Mouse (Mus musculus): Measurements from ENCODE around the gene Tshr. TPM values are rescaled to one million over a fixed set of nuclear protein-coding genes. Genes with fewer than 3 reads are reported as not detected.
"Not testable (repeated sequence)": the region's sequence is repeated elsewhere in the genome, so short reads cannot be mapped to it uniquely, and the experiment has no call there.

Gene Tshr
- total RNA-seq (2014; rRNA removed) (0.55 and 0.57 TPM in 2 replicates), polyA plus RNA-seq (2015; fragmentation: Nextera tagmentation; extraction: Ambion mirVana) (0.50 and 0.53 TPM in 2 replicates)

- Histone ChIP-seq H3K27ac (ENCODE audit: low read depth, low read length) (no peak within 1 kb of the TSS), H3K4me3 (ENCODE audit: low read depth, low read length) (peak within 1 kb of the TSS; percentile 61), H3K9ac (replicated peaks; ENCODE audit: low read length, poor library complexity, severe bottlenecking) (peak within 1 kb of the TSS; percentile 50), H3K4me2 (ENCODE audit: low read depth, low read length, poor library complexity, severe bottlenecking) (peak within 1 kb of the TSS; percentile 96), H3K27me3 (ENCODE audit: insufficient read depth, low read length) (no peaks in the 10 kb centered on the region), H3K9me3 (ENCODE audit: low read length) (no peaks in the 10 kb centered on the region), H3K36me3 (ENCODE audit: insufficient read depth, low read length) (no peaks in the 10 kb centered on the region), H3K4me1 (ENCODE audit: insufficient read depth, low read length) (peaks cover 3% of the 10 kb centered on the region; the same call in 1 of the 2 replicates)
- peak; percentile 97 for DNase-seq (ENCODE audit: low spot score)
- 2% methylated on average over 27 of the region's 27 CpGs for WGBS
- TF ChIP-seq CTCF (IDR thresholded peaks at IDR 0.05), result no peak
- peak; percentile 100 for ATAC-seq (ENCODE audit: low FRiP score)
Observed at GRCm38 (mm10) chr12:91384281-91385017, at the start of gene Tshr, which contains the start of gene Cep128. Gene Tshr, plus strand, starts transcription at chr12:91384563. Gene Cep128, minus strand, starts transcription at chr12:91384409.

GRCm38 (mm10) chr12:91338656-91339055 lies 45.7 kb upstream of the Tshr start:
- H3K9ac ChIP-seq (replicated peaks; ENCODE audit: low read length, poor library complexity, severe bottlenecking); H3K4me3 ChIP-seq (ENCODE audit: low read depth, low read length); H3K4me2 ChIP-seq (ENCODE audit: low read depth, low read length, poor library complexity, severe bottlenecking); ATAC-seq (ENCODE audit: low FRiP score); H3K27ac ChIP-seq (ENCODE audit: low read depth, low read length); H3K27me3 ChIP-seq (ENCODE audit: insufficient read depth, low read length); DNase-seq (ENCODE audit: low spot score); H3K9me3 ChIP-seq (ENCODE audit: low read length); H3K36me3 ChIP-seq (ENCODE audit: insufficient read depth, low read length); H3K4me1 ChIP-seq (ENCODE audit: insufficient read depth, low read length): not testable (repeated sequence)
- 98% methylated on average over 13 of the region's 13 CpGs for WGBS

- DNase-seq (ENCODE audit: low spot score) (no peak), ATAC-seq (ENCODE audit: low FRiP score) (no peak)
- Histone ChIP-seq H3K27me3 (ENCODE audit: insufficient read depth, low read length) (no peaks in the 10 kb centered on the region), H3K36me3 (ENCODE audit: insufficient read depth, low read length) (no peaks in the 10 kb centered on the region), H3K4me3 (ENCODE audit: low read depth, low read length) (no peak overlapping the region), H3K27ac (ENCODE audit: low read depth, low read length) (no peak overlapping the region), H3K4me2 (ENCODE audit: low read depth, low read length, poor library complexity, severe bottlenecking) (no peak overlapping the region), H3K9me3 (ENCODE audit: low read length) (no peaks in the 10 kb centered on the region), H3K9ac (replicated peaks; ENCODE audit: low read length, poor library complexity, severe bottlenecking) (no peak overlapping the region), H3K4me1 (ENCODE audit: insufficient read depth, low read length) (no peaks in the 10 kb centered on the region)
- no peak for TF ChIP-seq CTCF (IDR thresholded peaks at IDR 0.05)
- 93% methylated on average over 8 of the region's 8 CpGs for WGBS
Observed at GRCm38 (mm10) chr12:91353783-91354182, 30.6 kb upstream of the Tshr start.

GRCm38 (mm10) chr12:91369173-91369572 lies 15.2 kb upstream of the Tshr start:
- Histone ChIP-seq H3K4me1 (ENCODE audit: insufficient read depth, low read length) (no peaks in the 10 kb centered on the region), H3K27me3 (ENCODE audit: insufficient read depth, low read length) (no peaks in the 10 kb centered on the region), H3K9ac (replicated peaks; ENCODE audit: low read length, poor library complexity, severe bottlenecking) (no peak overlapping the region), H3K9me3 (ENCODE audit: low read length) (0 out of 2 replicates have a peak, but pooled peaks cover 2% of the 10 kb centered on the region), H3K27ac (ENCODE audit: low read depth, low read length) (no peak overlapping the region), H3K4me2 (ENCODE audit: low read depth, low read length, poor library complexity, severe bottlenecking) (no peak overlapping the region), H3K4me3 (ENCODE audit: low read depth, low read length) (no peak overlapping the region), H3K36me3 (ENCODE audit: insufficient read depth, low read length) (no peaks in the 10 kb centered on the region)
- ATAC-seq (ENCODE audit: low FRiP score) (no peak), DNase-seq (ENCODE audit: low spot score) (no peak)
- TF ChIP-seq CTCF (IDR thresholded peaks at IDR 0.05), result no peak
- 95% methylated on average over 3 of the region's 3 CpGs for WGBS

GRCm38 (mm10) chr12:91383516-91384264 lies 673 bp upstream of the Tshr start:
- Histone ChIP-seq H3K27ac (ENCODE audit: low read depth, low read length) (no peak overlapping the region), H3K9ac (replicated peaks; ENCODE audit: low read length, poor library complexity, severe bottlenecking) (peak overlapping the region; percentile 50), H3K4me3 (ENCODE audit: low read depth, low read length) (peak overlapping the region; percentile 61), H3K4me2 (ENCODE audit: low read depth, low read length, poor library complexity, severe bottlenecking) (peak overlapping the region; percentile 96), H3K4me1 (ENCODE audit: insufficient read depth, low read length) (peaks cover 3% of the 10 kb centered on the region; the same call in 1 of the 2 replicates), H3K27me3 (ENCODE audit: insufficient read depth, low read length) (no peaks in the 10 kb centered on the region), H3K36me3 (ENCODE audit: insufficient read depth, low read length) (no peaks in the 10 kb centered on the region), H3K9me3 (ENCODE audit: low read length) (no peaks in the 10 kb centered on the region)
- 5% methylated on average over 22 of the region's 22 CpGs for WGBS
- ATAC-seq (ENCODE audit: low FRiP score), result peak; percentile 59
- DNase-seq (ENCODE audit: low spot score), result peak; percentile 8
- TF ChIP-seq CTCF (IDR thresholded peaks at IDR 0.05), result no peak
